Mouse (Mus musculus) neural tube, embryonic 12.5 days (tissue): ENCODE data around the gene Olig3. TPM values are rescaled to one million over a fixed set of nuclear protein-coding genes. Genes with fewer than 3 reads are reported as not detected.
A peak's percentile ranks its signal among the peaks of the same experiment; 100 is the strongest.

Source experiments
- ATAC-seq: fragments of 200-750 bp; cut with Nextera tagmentation; 2 replicates; pipeline ENCODE4 v1.8.0; 2017; ENCODE audit warnings: low read depth, mild to moderate bottlenecking, moderate TSS enrichment, moderate library complexity; ENCODE audit not compliant: low FRiP score
- H3K27ac ChIP-seq: fragments of 300-500 bp; sonication (generic); 2 replicates; pipeline ENCODE4 v1.5.1; 2016
- H3K27me3 ChIP-seq: fragments of 300-500 bp; sonication (generic); replicated peaks from 2 replicates; pipeline ENCODE4 v1.6.1; 2016; ENCODE audit warnings: mild to moderate bottlenecking
- H3K36me3 ChIP-seq: fragments of 300-500 bp; sonication (generic); 2 replicates; pipeline ENCODE4 v1.6.1; 2016; ENCODE audit warnings: mild to moderate bottlenecking
- H3K4me1 ChIP-seq: fragments of 300-500 bp; sonication (generic); 2 replicates; pipeline ENCODE4 v1.6.1; 2016
- H3K4me2 ChIP-seq: fragments of 300-500 bp; sonication (generic); replicated peaks from 2 replicates; pipeline ENCODE4 v1.6.1; 2016; ENCODE audit warnings: mild to moderate bottlenecking
- H3K4me3 ChIP-seq: fragments of 300-500 bp; sonication (generic); 2 replicates; pipeline ENCODE4 v1.5.1; 2016
- H3K9ac ChIP-seq: fragments of 300-500 bp; sonication (generic); 2 replicates; pipeline ENCODE4 v1.6.1; 2016; ENCODE audit warnings: mild to moderate bottlenecking
- H3K9me3 ChIP-seq: fragments of 300-500 bp; sonication (generic); 2 replicates; pipeline ENCODE4 v1.6.1; 2016; ENCODE audit warnings: mild to moderate bottlenecking
- whole genome bisulfite sequencing: fragments of 180-500 bp; shearing (Covaris S2); methylation state at CpG from one replicate; pipeline ENCODE4 v1.1.7; 2016; 5-methylcytosine and 5-hydroxymethylcytosine counted together
- polyA plus RNA-seq: library from polyadenylated mRNA; unstranded; fragments of >200 nt; fragmentation: Nextera tagmentation; extraction: Ambion mirVana; gene quantifications from 2 replicates; pipeline ENCODE4 v1.2.1, GENCODE M21; 2016

Olig3 gene
- polyA plus RNA-seq, 1 experiment from 2014 or later = 44.0 TPM

DNA sequence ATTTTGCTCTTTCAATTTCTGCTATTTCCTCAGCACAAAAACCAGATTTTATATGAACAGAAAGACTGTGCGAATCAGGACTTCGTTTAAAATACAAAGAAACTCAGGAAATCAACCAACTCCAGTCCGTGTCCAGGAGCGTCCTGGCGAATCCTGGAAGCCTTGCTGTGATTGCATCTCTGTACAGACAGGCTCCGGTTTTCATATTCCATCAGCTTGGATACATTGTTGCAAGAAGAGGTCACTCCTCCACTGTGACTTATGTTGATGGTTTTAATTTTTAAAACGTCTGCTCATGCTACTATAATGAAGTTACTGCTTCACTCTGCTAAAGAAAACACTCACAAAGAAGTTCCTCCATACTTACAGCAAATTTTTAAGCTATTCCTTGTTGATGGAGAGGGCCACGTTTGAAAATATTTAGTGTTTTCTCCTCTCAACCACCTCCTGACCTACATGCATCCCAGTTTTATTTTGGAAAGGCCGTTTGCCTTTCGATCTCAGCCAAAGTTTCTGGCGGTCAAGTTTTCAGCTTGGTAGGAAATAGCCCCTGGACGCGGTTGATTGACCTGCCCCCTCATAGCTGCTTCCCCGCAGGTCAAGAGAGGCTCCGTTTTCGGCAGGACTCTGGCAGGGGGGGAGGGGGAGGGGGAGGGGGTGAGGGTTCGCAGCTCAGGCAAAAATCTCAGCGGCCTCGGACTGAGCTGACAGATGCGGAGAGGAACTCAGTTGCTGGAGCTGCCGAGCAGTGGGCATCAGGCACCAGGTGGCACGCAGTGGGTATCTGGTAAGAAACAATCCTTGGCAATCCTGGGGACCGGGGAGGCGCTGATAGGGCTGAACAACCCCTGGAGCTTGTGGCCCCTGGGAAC lies 4.1 kb upstream of the Olig3 start:
- Histone ChIP-seq H3K9me3 (no peaks in the 10 kb centered on the region), H3K4me2 (peak overlapping the region; percentile 41), H3K27ac (no peak overlapping the region), H3K27me3 (peaks cover 71% of the 10 kb centered on the region), H3K36me3 (no peaks in the 10 kb centered on the region), H3K4me1 (peaks cover 12% of the 10 kb centered on the region), H3K4me3 (no peak overlapping the region; the same call in 1 of the 2 replicates), H3K9ac (no peak overlapping the region)
- ATAC-seq = no peak
- WGBS = 1% methylated on average over 24 of the region's 24 CpGs

DNA sequence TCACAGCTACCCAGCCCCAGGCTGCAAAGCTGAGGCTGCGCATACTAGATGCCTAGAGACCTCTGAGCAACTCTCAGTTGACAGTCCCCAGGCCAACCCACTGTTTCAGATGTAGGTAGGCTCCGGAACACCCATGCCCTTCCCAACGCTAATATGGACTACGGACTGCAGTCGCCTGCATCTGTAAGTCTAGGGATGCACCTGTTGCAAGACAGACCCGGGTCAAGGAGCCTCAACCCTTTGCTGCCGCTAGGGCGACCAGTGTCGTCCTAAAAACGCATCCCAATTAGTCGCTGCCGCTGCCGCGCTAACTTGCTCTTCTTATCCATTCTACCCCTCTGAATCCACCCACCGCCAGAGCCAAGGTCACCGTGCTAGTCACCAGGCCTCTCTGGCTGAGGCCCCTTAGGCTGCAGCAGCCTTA lies 3.4 kb upstream of the Olig3 start:
- under 1% methylated on average over 16 of the region's 16 CpGs for WGBS
- no peaks in the 10 kb centered on the region for H3K36me3 ChIP-seq
- H3K9ac ChIP-seq = no peak overlapping the region
- ATAC-seq = no peak
- H3K27ac ChIP-seq = no peak overlapping the region
- peak overlapping the region; percentile 41 for H3K4me2 ChIP-seq
- peaks cover 15% of the 10 kb centered on the region for H3K4me1 ChIP-seq
- H3K27me3 ChIP-seq = peaks cover 77% of the 10 kb centered on the region
- no peak overlapping the region; the same call in none of the 2 replicates for H3K4me3 ChIP-seq
- H3K9me3 ChIP-seq = no peaks in the 10 kb centered on the region

DNA sequence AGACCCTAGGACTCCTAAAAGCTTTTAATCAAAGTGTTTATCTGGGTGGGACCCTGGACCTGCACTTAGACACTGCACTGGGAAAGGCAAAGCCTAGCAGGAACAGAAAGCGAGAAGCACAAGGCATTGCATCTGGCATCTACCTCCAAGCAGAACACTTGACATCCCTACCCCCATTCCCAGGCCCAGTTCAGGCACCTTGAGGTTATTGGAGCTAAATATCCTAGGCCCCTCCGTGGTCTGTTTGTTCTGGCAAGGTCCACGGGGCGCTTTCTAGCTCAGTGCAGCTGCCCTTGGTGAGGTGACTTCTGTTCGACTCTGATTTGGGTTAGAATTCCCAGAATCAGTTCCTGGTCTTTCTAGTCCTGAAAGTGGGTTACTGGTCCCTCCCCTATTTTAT lies 2.7 kb upstream of the Olig3 start:
- Histone ChIP-seq H3K36me3 (no peaks in the 10 kb centered on the region), H3K27ac (no peak overlapping the region), H3K4me3 (no peak overlapping the region), H3K27me3 (peaks cover 78% of the 10 kb centered on the region), H3K4me2 (no peak overlapping the region), H3K4me1 (peaks cover 15% of the 10 kb centered on the region), H3K9me3 (no peaks in the 10 kb centered on the region), H3K9ac (no peak overlapping the region)
- WGBS = 11% methylated on average over 5 of the region's 5 CpGs
- no peak for ATAC-seq

DNA sequence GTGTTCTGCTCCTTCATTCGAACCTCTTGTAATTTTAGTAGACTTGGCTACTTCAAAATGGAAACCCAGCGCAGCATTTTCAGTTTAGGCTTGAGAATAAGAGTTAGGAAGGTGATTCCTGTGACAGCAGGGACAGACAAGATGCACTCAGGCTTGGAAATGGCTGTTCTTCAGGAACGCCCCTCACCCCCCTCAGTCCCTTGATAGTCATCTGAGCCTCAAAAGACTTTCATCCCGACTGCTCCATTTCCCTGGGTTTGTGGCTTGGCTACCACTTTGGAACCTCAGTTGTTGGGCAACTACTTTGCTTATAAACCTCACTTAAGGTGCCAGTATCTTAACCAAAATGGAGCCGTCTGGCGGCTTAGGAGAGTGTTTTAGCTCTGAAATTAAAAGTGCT lies 2.2 kb upstream of the Olig3 start:
- H3K4me3 ChIP-seq = no peak overlapping the region
- no peak for ATAC-seq
- H3K27ac ChIP-seq = no peak overlapping the region
- peaks cover 78% of the 10 kb centered on the region for H3K27me3 ChIP-seq
- H3K4me1 ChIP-seq = peaks cover 15% of the 10 kb centered on the region
- WGBS = 5% methylated on average over 6 of the region's 6 CpGs
- H3K36me3 ChIP-seq = no peaks in the 10 kb centered on the region
- H3K4me2 ChIP-seq = no peak overlapping the region
- no peak overlapping the region for H3K9ac ChIP-seq
- H3K9me3 ChIP-seq = no peaks in the 10 kb centered on the region

DNA sequence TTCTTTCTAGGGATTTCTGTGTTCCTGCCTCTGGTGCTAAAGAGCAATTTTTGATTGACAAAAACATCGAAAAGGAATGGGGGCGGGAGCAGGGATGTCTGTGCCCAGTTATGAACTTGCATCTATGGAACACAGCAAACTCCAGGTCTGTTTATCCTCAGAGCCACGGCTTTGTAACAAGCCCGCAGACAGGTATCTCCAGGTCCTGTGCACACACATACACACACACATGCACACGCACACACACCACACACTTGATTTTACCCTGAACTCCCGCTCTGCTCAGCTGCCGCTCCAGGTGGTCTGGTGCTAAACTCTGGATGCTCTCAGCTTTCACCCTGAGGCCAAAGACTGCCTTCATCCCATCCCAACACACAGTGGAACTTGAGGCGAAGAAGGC lies 1.3 kb upstream of the Olig3 start:
- Histone ChIP-seq H3K36me3 (no peaks in the 10 kb centered on the region), H3K4me1 (peaks cover 15% of the 10 kb centered on the region), H3K27ac (no peak overlapping the region), H3K4me3 (no peak overlapping the region), H3K27me3 (peaks cover 84% of the 10 kb centered on the region), H3K4me2 (no peak overlapping the region; the same call in 1 of the 2 replicates), H3K9ac (no peak overlapping the region), H3K9me3 (no peaks in the 10 kb centered on the region)
- no peak for ATAC-seq
- 4% methylated on average over 8 of the region's 8 CpGs for WGBS

DNA sequence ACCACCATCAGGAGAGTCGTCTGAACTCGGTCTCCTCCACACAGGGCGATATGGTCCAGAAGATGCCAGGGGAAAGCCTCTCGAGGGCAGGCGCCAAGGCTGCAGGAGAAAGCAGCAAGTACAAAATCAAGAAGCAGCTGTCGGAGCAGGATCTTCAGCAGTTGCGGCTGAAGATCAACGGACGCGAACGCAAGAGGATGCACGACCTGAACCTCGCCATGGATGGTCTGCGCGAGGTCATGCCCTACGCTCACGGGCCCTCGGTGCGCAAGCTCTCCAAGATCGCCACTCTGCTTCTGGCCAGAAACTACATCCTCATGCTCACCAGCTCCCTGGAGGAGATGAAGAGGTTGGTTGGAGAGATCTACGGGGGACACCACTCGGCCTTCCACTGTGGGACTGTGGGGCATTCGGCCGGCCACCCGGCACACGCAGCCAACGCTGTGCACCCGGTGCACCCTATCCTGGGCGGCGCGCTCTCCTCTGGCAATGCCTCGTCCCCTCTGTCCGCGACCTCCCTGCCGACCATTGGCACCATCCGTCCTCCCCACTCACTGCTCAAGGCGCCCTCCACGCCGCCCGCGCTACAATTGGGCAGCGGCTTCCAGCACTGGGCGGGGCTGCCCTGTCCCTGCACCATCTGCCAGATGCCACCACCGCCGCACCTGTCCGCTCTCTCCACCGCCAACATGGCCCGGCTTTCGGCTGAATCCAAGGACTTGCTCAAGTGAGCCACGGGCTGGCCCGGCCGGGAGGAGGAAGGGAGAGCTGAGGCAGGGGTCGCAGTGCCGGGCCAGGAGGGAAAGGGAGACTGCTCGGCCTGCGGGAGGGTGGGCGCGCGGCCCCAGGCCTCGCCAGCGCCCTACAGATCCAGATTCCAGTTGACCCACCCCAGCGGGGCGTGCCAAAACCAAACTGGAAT lies 648 bp downstream of the Olig3 start:
- under 1% methylated on average over 63 of the region's 63 CpGs for WGBS
- ATAC-seq = peak; percentile 15; the same call in 1 of the 2 replicates
- Histone ChIP-seq H3K9ac (peak overlapping the region; percentile 49), H3K4me1 (peaks cover 15% of the 10 kb centered on the region), H3K27ac (no peak overlapping the region), H3K4me2 (peak overlapping the region; percentile 56), H3K4me3 (peak overlapping the region; percentile 34), H3K36me3 (no peaks in the 10 kb centered on the region), H3K27me3 (peaks cover 97% of the 10 kb centered on the region), H3K9me3 (no peaks in the 10 kb centered on the region)

DNA sequence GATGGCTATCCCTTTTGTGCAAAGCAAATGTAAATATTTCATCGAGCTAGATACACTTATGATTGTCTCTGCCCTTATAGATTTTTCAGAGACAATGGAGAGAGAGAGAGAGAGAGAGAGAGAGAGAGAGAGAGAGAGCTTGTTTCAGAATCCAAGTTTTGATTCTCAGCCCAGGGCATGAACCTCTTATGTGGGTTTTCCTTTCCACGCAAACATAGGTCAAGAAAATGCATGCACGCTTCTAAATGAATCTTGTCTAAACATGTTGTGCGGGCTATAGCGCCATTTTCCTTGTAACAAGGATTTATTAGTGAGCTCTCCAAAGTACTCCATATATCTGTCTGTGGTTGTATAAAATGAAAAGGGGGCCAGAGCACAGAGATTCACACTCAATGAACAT lies 1.5 kb downstream of the Olig3 start:
- no peaks in the 10 kb centered on the region for H3K36me3 ChIP-seq
- H3K27me3 ChIP-seq = peaks cover 97% of the 10 kb centered on the region
- no peak overlapping the region for H3K27ac ChIP-seq
- WGBS = 14% methylated on average over 5 of the region's 5 CpGs
- peak overlapping the region; percentile 56 for H3K4me2 ChIP-seq
- H3K9ac ChIP-seq = peak overlapping the region; percentile 49; the same call in 1 of the 2 replicates
- H3K9me3 ChIP-seq = no peaks in the 10 kb centered on the region
- H3K4me1 ChIP-seq = peaks cover 11% of the 10 kb centered on the region
- no peak for ATAC-seq
- H3K4me3 ChIP-seq = peak overlapping the region; percentile 34; the same call in 1 of the 2 replicates

DNA sequence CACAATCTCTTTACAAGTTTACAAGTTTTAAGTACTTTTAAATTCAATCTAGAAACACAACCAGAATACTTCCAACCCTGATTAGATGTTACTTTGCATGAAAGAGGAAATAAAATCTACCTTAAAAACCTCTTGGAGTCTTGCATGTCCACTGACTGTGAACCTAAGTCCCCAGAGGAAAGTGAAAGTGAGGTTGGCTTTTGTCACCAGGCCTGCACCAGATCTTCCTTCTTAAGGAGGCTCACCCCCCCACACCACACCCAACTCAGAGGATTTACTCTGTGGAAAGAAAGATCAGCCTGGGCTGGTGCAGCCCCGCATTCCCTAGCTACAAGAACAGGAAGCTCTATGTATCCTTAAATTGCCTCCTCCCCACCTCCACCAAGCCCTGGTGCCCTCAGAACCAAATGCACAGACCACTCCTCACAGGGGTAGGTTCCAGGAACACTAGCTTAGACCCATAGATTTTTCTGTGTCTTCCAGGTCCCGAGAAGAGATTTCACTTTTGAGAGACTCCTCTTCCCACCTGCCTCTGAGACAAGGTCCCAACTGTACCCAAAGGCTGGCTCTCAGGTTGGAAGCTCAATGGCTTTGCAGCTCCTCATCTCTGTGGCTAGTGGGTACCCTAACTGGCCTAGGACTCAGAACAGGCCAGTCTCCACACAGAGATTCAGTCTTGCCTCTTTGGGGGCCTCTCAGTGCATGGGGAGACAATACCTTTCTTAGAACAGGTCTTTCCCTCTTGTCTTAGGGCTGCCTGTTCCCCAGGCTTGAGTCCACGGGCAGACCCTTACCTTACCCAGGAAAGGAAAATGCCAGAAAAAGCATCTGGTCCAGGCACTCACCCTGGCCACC lies 4.3 kb downstream of the Olig3 start:
- H3K27ac ChIP-seq = no peak overlapping the region
- ATAC-seq = no peak
- no peak overlapping the region for H3K4me3 ChIP-seq
- H3K36me3 ChIP-seq = no peaks in the 10 kb centered on the region
- no peak overlapping the region for H3K9ac ChIP-seq
- WGBS = 25% methylated on average over 3 of the region's 3 CpGs
- H3K9me3 ChIP-seq = no peaks in the 10 kb centered on the region
- H3K27me3 ChIP-seq = peaks cover 95% of the 10 kb centered on the region
- H3K4me1 ChIP-seq = peaks cover 11% of the 10 kb centered on the region
- no peak overlapping the region for H3K4me2 ChIP-seq

DNA sequence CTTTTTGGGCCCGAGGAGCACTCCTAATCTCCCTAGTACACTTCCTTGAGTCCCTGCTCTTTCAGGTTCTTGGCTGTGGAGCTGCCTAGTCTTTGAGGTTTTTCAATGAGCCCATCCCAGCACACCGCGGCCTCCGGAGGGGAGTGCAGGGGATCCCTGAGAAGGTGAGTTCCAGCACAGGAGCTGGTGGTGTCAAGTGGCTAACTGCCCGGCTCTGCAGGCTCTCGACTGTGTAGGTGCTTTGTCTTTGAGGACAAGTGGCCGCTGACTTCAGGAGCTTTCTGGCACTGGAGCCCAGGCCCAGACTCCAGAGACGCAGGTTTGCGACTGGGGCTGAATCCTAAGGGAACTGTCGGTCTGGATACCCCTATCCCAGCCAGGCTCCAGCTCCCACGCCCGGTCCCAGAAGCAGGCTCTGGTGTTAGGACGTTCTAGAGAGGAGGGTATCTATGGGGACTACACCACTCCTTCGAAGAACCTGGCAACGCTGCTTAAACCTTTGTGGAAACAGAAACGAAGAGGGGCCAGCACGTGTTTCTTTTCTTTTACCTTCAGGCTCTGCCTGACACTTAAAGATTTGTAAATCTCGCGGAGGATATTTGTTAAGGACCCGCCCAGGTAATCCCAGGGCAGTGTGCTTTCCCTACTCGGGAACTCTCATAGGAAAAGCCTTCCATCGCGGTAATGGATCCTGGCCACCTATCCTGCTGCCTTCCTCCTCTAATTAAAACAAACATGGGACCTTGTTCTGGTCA lies 5.4 kb downstream of the Olig3 start:
- Histone ChIP-seq H3K27me3 (peaks cover 97% of the 10 kb centered on the region), H3K4me2 (peak overlapping the region; percentile 36; the same call in 1 of the 2 replicates), H3K9me3 (no peaks in the 10 kb centered on the region), H3K36me3 (no peaks in the 10 kb centered on the region), H3K27ac (no peak overlapping the region), H3K9ac (no peak overlapping the region), H3K4me1 (peaks cover 8% of the 10 kb centered on the region), H3K4me3 (no peak overlapping the region)
- ATAC-seq = no peak
- 5% methylated on average over 23 of the region's 23 CpGs for WGBS

DNA sequence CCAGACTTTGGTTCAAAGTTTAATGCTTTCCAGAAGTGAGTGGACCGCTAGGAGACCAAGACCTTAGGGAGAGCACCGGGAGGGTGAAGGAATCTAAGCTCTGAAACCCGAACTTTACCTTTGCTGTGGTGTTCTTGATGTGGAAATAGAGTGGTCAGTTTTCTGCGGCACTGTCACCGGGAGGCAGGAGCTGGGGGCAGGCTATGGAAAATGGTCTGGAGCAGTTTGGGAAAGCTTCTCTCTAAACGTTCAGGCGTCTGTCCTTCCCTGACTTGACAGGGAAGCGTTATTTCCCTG lies 5.9 kb downstream of the Olig3 start:
- Histone ChIP-seq H3K9ac (no peak overlapping the region), H3K27me3 (peaks cover 97% of the 10 kb centered on the region), H3K9me3 (no peaks in the 10 kb centered on the region), H3K36me3 (no peaks in the 10 kb centered on the region), H3K27ac (no peak overlapping the region), H3K4me2 (peak overlapping the region; percentile 36), H3K4me3 (no peak overlapping the region), H3K4me1 (peaks cover 3% of the 10 kb centered on the region)
- ATAC-seq = no peak
- WGBS = 2% methylated on average over 8 of the region's 8 CpGs

DNA sequence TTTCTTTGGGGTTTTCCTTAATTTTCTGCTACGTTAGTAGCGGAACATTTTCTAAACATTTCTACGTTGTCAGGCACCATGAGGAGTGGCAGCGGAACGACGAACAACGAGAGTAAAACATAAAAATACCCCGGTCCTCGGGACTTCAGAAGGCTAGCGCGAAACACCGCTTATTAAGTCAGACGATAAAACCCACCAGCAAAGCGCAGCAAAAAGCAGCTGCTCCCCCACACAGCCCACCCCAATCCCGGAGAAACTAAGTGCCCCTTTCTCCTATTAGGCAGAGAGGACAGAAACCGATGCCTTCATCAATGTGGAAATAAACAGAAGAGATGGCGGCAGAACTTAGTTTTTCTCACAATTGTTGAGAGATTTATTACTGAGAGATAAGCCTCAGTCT lies 6.5 kb downstream of the Olig3 start:
- H3K4me2 ChIP-seq = peak overlapping the region; percentile 36
- H3K9me3 ChIP-seq = no peaks in the 10 kb centered on the region
- no peak for ATAC-seq
- peaks cover 97% of the 10 kb centered on the region for H3K27me3 ChIP-seq
- no peaks in the 10 kb centered on the region; the same call in 1 of the 2 replicates for H3K4me1 ChIP-seq
- H3K4me3 ChIP-seq = no peak overlapping the region
- H3K36me3 ChIP-seq = no peaks in the 10 kb centered on the region
- no peak overlapping the region for H3K27ac ChIP-seq
- no peak overlapping the region for H3K9ac ChIP-seq
- WGBS = under 1% methylated on average over 17 of the region's 17 CpGs
